Mouse (Mus musculus) spleen, postnatal 4 days (tissue): ENCODE measurements around the gene Gm21887.
"Not testable (repeated sequence)": the region's sequence is repeated elsewhere in the genome, so short reads cannot be mapped to it uniquely, and the experiment has no call there.

ENCODE experiments used
- DNase-seq, 2 experiments: peaks; one replicate each; pipeline ENCODE4 v3.0.0; 2022; ENCODE audit warnings: low spot score in 2 of 2

The Gm21887 gene

GRCm38 (mm10) chrX:170013421-170013820 lies 4.0 kb downstream of the Gm21887 start:
- DNase-seq = peak in 1 of 2 experiments; percentile 58

GRCm38 (mm10) chrX:170014038-170014437 lies 4.6 kb downstream of the Gm21887 start:
- not testable (repeated sequence) for DNase-seq

GRCm38 (mm10) chrX:170015883-170016282 lies 6.4 kb downstream of the Gm21887 start:
- DNase-seq = not testable (repeated sequence)

GRCm38 (mm10) chrX:170017333-170018245 lies 8.1 kb downstream of the Gm21887 start:
- peak; percentile 83 to 94 for DNase-seq

GRCm38 (mm10) chrX:170018571-170019218 lies 9.2 kb downstream of the Gm21887 start:
- peak; percentile 80 to 90 for DNase-seq

- DNase-seq = peak; percentile 75 to 84
Observed at GRCm38 (mm10) chrX:170019219-170019953, 9.9 kb downstream of the Gm21887 start.

- peak; percentile 93 to 99 for DNase-seq
Observed at GRCm38 (mm10) chrX:170019954-170020689, 10.7 kb downstream of the Gm21887 start.

- DNase-seq = peak; percentile 78 to 88
Observed at GRCm38 (mm10) chrX:170020690-170021050, 11.2 kb downstream of the Gm21887 start.

- DNase-seq = peak; percentile 64 to 79
Observed at GRCm38 (mm10) chrX:170021205-170021604, 11.7 kb downstream of the Gm21887 start.

GRCm38 (mm10) chrX:170021750-170022461 lies 12.4 kb downstream of the Gm21887 start:
- DNase-seq = peak; percentile 70 to 83
